Mouse (Mus musculus): ENCODE measurements around the gene Ranbp10.

DNA sequence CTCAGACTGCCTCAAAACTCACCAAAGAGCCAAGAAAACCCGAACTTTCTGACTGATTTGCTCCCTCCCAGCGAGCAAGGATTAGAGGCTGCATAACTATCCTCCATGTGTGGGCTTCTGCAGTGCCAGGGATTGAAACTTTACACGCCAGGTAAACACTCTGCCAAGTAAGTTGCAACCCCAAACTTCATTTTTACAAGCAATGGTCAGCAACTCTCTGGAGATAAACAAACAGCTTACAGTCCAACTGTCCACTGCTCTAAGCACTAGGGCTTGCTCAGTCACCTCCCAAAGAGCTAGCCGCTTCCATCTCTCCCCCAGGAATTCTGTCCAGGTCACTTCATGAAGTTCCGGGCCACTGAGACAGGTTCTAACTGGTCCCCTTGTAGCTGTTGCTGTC is 28.7 kb downstream of the Ranbp10 start:
- TF ChIP-seq POLR2A (IDR thresholded peaks at IDR 0.05; ENCODE audit: low read depth, low read length) = no peak
- no peak for TF ChIP-seq CTCF (IDR thresholded peaks at IDR 0.05; ENCODE audit: borderline replicate concordance, insufficient read depth, low read length)
